Mouse (Mus musculus) E14TG2a.4 (cell line): ENCODE measurements around the gene Ppil2.

ENCODE experiments used
- CTCF ChIP-seq: conservative IDR thresholded peaks from 2 replicates; pipeline ENCODE4 v1.5.1; 2014; ENCODE audit warnings: low read length
- NANOG ChIP-seq: IDR thresholded peaks from 2 replicates; pipeline ENCODE4 v1.6.1; 2014; ENCODE audit warnings: borderline replicate concordance, low read length, mixed read lengths

- TF ChIP-seq CTCF (no peak), NANOG (no peak)
These were observed 21.8 kb upstream of the Ppil2 start for GRCm38 (mm10) chr16:17132906-17133200.
